Mouse (Mus musculus): ENCODE measurements around the gene Olfr424.

DNA sequence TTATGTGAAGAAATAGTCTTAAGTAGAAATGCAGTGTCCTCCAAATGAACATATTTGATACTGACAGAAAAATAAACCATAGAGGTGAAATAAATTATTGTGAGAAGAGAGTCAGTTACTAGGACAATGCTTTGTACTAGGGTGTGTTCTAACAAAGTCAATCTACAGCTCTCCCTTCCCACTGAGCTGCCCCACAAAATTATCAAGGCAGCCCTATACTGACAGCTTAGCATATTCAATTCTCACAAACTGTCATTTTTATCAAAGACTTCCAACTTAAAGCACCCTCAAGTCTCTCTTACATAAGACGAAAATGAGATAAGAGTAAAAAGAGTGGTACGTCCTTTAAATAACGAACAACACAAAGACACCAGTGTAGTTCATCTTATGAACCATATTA, 26.3 kb downstream of the Olfr424 start:
- no peak for TF ChIP-seq CTCF (IDR thresholded peaks at IDR 0.05; ENCODE audit: insufficient read depth, low read length)
- no peak for TF ChIP-seq POLR2A (IDR thresholded peaks at IDR 0.05; ENCODE audit: borderline replicate concordance, extremely low read depth, low read depth, low read length)

All from lung, adult 2 months (tissue).